Mouse (Mus musculus) adrenal gland, postnatal 14 days (tissue): ENCODE measurements around the gene Kcnd2. TPM values are rescaled to one million over a fixed set of nuclear protein-coding genes. Genes with fewer than 3 reads are reported as not detected.

Experiments
- DNase-seq: peaks from one replicate; pipeline ENCODE4 v3.0.0; 2021; ENCODE audit warnings: mixed read lengths
- total RNA-seq: library from RNA; stranded (reverse); gene quantifications from 2 replicates; pipeline ENCODE4 v1.2.3, GENCODE M21; 2021

The Kcnd2 gene
- total RNA-seq, 1 experiment from 2014 or later = 1.9 TPM

- no peak for DNase-seq
These were observed 209.0 kb downstream of the Kcnd2 start for GRCm38 (mm10) chr6:21424202-21424785.

DNA sequence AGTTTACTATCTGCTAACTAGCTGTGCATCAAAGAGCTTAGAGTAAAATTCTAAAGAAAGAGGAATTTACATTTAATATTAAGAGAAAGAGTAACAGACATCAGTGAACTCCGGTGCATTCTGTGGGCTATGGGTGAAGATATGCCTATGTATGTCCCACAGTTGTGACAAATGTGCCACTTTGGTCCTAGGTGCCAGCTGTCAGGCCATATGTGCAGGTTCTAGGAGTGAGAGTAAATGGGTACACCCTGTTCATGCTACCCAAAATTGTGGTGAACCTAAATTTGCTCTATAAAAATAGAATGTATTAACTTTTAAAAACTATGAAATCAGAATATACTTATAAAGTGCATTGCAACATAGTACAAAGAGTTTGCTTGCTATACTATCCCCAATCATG lies 215.8 kb downstream of the Kcnd2 start:
- no peak for DNase-seq

DNA sequence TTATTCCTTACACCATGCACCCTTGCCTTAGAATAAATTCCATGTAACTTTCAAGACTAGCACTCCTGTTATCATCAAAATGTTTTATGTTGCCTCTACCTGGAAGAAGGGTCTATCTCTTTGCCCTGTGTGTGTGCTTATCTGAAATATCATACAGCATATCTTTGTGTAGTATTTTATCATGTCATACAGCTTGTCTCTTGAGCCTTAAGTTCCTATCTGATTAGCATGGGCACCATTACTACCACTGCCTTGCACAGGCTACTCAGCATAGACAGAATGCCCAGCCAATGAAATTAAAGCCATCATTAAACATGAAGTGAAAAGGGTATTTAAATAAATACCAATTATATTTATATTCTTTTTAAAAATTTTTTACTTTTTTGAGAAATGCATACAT lies 249.4 kb downstream of the Kcnd2 start:
- DNase-seq = no peak

- no peak for DNase-seq
These were observed 256.7 kb downstream of the Kcnd2 start for GRCm38 (mm10) chr6:21471891-21472544.

DNA sequence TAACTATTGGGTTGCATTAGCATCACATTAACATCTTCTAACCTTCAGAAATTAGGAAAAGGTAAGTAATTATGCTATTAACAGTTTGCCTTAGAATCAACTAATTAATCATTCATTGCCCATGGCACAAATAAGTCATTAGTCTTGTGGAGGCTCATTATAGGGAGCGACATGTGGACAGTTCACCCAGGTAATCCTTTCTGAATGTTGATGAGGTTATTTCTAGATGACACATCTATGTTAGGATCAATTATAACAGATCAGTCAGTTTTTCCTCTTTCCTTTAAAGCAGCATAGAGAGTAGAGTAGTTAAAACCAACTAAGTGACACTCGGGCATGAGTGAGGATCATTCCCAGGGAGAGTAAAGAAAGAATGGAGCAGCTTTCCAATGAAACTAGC lies 267.4 kb downstream of the Kcnd2 start:
- no peak for DNase-seq

- DNase-seq = no peak
These were observed 273.2 kb downstream of the Kcnd2 start for GRCm38 (mm10) chr6:21488536-21488935.

DNA sequence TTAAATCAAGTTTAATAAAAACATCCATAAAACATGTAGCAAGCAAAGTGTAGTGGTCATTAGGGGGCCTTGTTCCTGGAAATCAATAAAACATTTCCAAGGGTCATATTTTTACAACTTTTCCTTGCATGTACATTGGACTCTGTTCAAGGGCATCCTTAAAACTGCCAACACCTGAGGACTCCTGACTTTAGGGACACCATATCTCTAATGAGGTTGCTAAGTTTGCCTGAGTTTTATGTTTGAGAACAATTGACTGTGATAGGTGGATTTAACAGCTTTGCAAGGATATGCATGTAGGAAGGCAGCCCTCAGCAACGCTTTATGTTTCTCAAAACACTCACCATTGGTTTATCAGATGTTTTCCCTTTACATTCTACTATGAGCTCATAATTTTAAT lies 287.6 kb downstream of the Kcnd2 start:
- no peak for DNase-seq

DNA sequence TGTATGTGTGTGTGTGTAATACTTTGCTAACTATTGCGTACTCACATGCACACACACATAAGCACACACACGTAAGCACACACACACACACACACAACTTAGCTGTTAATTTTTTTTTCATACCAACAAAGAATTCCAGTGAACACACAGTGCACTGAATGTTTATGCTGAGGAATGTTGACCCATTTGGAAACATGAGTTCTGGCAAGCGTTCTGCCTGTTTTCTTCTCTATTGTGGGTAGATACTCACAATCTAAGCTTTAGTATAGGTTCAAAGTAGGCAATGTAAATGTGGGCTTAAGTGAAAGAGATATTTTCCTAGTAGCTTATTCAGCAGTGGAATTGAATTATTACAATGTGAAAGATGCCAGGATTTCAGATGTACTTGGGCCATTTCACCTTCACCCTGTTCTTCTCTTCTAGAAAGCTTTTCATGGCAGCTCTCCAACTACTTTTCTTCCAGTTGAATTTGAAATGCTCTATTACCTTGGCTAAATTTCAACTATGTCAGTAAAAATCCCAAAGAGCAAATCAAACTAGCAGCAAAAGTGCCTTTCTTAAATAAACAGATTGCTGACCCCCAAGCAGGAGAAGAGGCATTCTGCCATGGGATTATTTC lies 295.4 kb downstream of the Kcnd2 start:
- DNase-seq = peak; percentile 6

- peak; percentile 14 for DNase-seq
These were observed 305.0 kb downstream of the Kcnd2 start for GRCm38 (mm10) chr6:21520351-21520750.

DNA sequence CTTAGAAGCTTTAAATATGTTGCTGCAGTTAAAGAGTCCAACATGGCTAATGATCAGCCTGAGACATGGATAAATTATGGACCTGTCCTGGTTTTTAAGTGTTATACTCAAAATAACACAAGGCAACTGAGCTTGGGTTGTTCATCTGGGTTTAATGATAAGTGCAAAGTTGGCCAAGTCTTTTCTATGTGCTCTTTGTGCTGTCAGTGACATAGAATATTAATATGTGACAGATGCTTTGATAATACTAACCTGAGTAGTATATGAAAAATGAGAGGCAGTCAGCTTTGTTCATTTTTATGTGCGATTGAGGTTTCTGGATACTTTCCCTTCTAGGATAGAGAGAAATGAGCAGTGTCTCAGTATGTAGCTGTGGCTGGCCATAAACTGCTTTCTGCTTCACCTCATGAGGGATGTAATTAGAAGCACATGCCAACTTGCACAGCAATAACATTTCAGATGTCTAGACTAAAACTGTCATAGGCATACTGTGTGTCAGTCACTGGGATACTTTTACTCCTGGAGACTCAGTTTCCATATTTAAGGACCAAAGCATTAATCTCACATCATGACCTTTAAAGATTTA lies 312.3 kb downstream of the Kcnd2 start:
- DNase-seq = no peak

GRCm38 (mm10) chr6:21534009-21534408 lies 318.7 kb downstream of the Kcnd2 start:
- DNase-seq = no peak

- DNase-seq = peak; percentile 27
These were observed 319.5 kb downstream of the Kcnd2 start for GRCm38 (mm10) chr6:21534820-21535219.

DNA sequence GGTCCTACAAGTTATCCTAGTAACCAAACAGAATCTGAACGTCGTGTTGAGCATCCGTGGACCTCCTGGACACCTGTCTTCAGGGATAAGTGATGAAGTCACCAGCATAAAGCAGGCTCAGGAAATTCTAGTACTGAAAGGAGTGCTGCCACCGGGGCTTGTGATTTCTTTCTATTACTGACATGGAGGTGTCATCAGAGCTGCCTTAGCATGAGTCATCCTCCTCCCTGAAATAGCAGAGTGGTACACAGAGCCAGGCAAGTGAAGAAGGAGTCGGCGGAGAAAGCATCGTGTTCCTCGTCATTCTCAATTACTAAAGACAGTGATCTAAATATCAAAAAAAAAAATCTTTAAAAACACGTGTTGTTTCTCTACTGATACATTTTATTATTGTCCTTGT lies 336.2 kb downstream of the Kcnd2 start:
- no peak for DNase-seq

- no peak for DNase-seq
These were observed 355.7 kb downstream of the Kcnd2 start for GRCm38 (mm10) chr6:21570964-21571363.

DNA sequence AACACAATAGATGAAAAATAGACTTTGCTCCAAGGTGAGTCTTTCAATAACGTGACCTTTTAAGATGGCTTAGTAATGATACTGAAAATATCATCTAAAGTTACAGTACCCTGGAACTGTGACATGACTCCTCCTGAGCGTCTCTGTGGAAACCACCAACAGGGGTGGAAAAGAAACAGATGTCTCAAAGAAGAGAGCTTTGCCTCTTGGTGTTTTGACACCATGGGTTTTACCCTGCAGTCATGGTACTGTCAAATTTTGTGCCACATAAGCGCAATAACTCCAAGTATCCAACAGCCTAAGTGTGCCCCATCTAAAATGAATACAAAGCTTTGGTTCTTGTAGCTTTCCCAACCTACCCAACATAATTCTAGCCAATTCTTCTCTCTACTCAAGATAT lies 374.9 kb downstream of the Kcnd2 start:
- DNase-seq = no peak

GRCm38 (mm10) chr6:21597424-21597823 lies 382.1 kb downstream of the Kcnd2 start:
- no peak for DNase-seq

DNA sequence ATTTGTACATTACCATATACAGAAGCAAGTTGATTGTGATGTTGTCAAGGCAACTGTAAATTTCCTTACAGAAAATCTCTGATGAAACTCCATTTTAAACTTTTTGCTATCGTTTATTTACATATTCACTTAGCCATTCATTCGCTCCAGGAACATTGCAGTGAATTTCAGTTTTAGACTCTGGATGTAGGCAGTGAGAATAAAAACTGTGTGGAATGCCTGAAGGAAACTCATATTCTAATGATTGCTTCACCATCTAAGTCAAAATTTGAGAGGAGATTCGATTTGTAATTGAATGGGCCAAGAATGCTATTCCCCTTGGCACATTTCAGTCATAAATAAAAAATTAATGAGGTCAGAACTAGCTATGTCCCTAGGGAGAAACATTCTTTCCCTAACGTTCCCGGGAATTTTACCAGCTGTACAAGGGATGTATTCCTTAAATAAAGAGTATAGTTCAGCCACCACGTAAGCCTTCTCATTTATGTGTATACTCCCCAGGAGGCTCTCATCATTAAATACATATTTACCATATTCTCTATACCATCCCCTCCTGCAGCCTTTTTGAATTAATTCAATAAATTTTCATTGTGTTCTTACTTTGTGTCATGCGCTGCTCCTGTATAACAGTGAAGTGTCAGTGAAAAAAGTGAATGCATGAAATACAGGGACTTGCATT lies 394.2 kb downstream of the Kcnd2 start:
- DNase-seq = no peak

DNA sequence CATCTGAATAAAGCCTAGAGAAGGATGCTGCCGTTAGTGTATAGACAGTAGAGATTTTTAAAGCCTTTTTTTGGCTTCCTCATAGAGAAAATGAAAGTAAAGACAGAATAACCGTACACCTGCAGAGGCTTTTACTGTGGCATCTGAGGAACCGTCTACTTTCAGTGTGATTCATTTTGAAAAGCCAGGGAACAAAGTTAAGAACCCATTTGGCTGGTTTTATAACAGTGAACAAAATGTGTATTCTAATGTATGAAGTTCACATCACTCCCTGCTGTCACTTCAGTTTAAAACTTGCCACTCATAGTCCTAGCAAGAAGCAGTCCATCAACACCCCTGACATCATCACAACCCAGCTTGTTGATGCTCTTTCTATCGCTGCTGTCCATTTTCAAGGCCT lies 414.7 kb downstream of the Kcnd2 start:
- DNase-seq = no peak

DNA sequence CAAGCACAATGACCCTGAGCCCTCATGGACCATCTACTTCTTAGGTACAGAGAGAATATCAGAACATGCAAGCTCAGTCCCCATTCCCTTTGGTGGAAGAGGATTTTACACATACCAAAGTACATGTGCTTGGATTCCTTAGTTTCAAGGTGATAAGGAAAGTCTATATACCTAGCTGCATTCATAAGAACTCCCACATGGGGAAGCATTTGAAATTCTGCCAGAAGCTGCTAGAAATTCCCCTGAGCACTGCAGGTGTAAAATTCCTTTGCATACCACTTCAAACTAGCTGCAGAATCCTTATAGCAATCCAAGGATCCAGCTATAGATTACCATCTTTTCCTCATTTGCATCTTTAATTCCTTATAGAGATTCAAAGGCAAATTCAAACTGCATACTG lies 440.4 kb downstream of the Kcnd2 start:
- DNase-seq = no peak

- DNase-seq = no peak
These were observed 448.8 kb downstream of the Kcnd2 start for GRCm38 (mm10) chr6:21664135-21664534.

- DNase-seq = no peak
These were observed 449.3 kb downstream of the Kcnd2 start for GRCm38 (mm10) chr6:21664638-21665037.

GRCm38 (mm10) chr6:21684252-21684651 lies 468.9 kb downstream of the Kcnd2 start:
- DNase-seq = peak; percentile 27

DNA sequence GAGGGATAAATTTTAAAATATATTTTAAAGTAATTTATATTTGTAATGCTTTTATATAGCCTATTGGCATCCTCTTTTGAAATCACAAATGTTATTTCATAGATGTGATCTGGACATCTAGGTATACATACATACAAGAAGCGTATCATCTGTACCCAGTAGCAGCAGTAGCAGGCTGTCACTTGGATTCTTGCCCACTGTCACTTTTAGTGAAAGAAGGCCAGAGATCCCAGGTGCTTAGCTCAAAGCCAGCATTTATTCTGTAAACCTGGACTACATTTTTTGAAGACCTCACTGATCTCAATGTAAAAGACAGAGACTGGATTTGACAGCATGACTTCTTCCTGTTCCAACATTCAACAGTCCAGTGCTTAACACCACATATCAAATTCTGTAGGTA lies 471.1 kb downstream of the Kcnd2 start:
- no peak for DNase-seq
